Mouse (Mus musculus) cortical plate, adult 2 months (tissue): ENCODE measurements at regions not wholly inside any gene's neighbourhood (a gene's known extent, or its start where the extent isn't known, plus 50 kb on each side); places are given as distances from the start of the nearest gene placed in this dataset.

Source experiments
- CTCF ChIP-seq: fragments of 200-500 bp; IDR thresholded peaks from 2 replicates; pipeline ENCODE4 v1.5.1; 2011; ENCODE audit warnings: mild to moderate bottlenecking, control low read depth, low read length; ENCODE audit not compliant: insufficient read depth; ENCODE audit errors: extremely low read depth
- POLR2A ChIP-seq: fragments of 200-500 bp; IDR thresholded peaks from 2 replicates; pipeline ENCODE4 v1.6.1; 2011; ENCODE audit warnings: mild to moderate bottlenecking, low read length, control low read depth; ENCODE audit not compliant: insufficient read depth; ENCODE audit errors: extremely low read depth

- TF ChIP-seq CTCF: no peak
- no peak for TF ChIP-seq POLR2A
Measured at GRCm38 (mm10) chr15:62093672-62094071, 1170.9 kb upstream of the A1bg start.
